Mouse (Mus musculus) thymus, postnatal 14 days (tissue): ENCODE measurements around the gene Pld5.

Experiments
- DNase-seq: peaks from one replicate; pipeline ENCODE4 v3.0.0; 2021

Gene Pld5

GRCm38 (mm10) chr1:176167114-176167513, 108.0 kb downstream of the Pld5 start:
- DNase-seq: no peak

DNA sequence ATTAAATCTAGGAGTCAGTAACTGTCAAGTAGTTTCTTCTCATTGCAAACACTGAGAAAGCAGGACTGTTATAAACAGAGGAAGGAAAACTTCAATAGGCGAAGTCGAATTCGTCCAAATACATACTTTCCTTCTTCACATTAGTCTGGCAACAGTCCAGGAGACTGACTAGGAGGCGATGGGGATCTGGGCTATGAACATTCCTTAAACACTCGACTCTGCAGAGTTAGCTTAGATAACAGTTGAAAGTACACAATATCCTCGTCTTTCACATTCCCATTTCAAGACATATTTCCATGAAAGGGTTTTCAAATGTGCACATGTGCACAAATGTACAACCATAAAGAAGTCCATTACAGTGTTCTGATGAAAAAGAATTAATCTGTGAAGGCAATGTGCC, 129.8 kb downstream of the Pld5 start:
- DNase-seq: no peak

GRCm38 (mm10) chr1:176134379-176134778, 140.7 kb downstream of the Pld5 start:
- no peak for DNase-seq

GRCm38 (mm10) chr1:176125771-176126170, 149.3 kb downstream of the Pld5 start:
- DNase-seq: no peak

DNA sequence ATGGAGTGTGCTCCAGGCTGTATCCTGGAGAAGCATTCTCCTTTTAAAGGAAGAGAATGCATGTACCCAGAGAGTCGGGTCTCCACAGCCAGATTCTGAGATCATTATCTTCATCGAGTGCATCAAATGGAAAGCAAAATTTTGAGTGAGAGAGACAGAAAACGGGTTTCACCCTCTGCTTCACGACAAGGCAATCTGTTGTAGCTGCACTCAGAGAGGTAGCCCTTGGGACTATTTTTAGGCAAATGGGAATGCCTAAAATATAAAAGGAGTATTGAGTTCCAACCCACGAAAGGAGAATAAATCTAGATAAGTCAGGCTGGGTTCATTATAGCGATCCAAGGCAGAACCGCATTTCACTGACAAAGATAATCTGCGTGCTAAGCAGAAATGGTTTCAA, 150.7 kb downstream of the Pld5 start:
- DNase-seq: no peak

DNA sequence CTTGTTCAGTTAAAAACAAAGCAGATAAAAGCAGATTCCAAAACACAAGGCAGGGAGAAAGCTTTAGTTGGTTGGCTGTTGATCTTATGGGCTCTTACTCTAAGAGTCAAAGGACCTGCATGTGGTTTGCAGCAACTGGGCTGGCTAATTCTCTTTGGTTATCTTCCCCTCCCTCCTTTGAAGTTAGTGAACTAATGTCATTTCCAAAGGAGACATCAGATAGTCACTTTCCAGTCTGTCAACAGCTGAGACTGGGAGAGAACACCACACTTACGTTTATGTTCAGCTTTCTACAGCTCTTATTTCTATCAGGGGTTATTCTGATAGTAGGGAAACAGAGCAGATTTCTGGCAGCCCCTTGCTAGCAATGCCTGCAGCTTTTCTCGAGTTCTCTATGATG, 151.3 kb downstream of the Pld5 start:
- no peak for DNase-seq

- no peak for DNase-seq
These were observed 159.5 kb downstream of the Pld5 start for GRCm38 (mm10) chr1:176115604-176116003.

- no peak for DNase-seq
These were observed 176.3 kb downstream of the Pld5 start for GRCm38 (mm10) chr1:176098685-176099320.

- DNase-seq: no peak
These were observed 183.0 kb downstream of the Pld5 start for GRCm38 (mm10) chr1:176092119-176092518.

GRCm38 (mm10) chr1:176089382-176089781, 185.7 kb downstream of the Pld5 start:
- DNase-seq: no peak

DNA sequence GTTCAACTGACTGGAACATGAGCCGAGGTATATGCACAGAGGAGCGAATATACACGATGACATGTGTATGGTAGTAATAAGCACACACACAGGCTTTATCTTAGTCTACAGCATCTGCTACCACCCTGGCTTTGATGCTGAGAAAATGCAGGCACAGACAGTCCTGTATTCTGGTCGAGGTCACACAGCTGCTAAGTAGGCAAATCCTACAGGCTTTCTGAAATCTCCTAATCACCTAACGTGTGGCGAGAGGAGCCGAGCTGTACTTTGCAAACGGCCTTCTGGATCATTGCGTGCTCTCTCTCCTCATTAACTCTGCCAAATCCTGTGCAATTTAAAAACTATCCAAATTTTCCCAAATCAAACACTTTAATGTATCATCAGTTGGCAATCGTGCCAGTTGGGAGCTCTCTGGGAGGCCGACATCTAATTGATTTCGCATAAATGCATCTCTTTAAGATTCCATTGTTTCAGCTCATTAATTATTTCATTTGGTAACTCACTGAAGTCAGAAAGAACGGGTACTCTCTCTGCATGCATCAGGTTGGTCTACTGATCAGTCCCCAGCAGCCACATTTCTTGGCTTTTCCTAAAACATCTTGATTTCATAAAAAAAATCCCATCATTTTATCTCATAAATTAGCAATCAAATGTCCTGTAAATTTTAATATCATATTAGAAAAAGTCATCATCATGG, 189.0 kb downstream of the Pld5 start:
- no peak for DNase-seq

DNA sequence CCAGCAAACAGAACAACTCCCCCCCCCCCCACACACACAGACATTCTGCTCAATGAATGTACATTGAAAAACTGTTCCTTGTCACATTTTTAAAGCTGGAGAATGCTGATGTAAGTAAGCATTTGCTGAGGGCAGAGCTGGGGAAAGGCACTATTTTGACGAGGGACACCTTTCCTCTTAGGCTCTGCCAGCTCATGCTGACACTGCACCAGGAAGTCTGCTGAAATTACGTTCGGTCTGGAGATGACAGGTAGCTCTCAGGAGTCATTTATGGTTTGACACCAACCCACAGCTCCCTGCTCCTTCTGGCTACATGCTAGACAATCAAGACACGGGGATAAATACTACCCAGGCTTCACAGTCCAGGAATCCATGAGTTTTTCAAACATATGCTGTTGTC, 192.8 kb downstream of the Pld5 start:
- DNase-seq: no peak

DNA sequence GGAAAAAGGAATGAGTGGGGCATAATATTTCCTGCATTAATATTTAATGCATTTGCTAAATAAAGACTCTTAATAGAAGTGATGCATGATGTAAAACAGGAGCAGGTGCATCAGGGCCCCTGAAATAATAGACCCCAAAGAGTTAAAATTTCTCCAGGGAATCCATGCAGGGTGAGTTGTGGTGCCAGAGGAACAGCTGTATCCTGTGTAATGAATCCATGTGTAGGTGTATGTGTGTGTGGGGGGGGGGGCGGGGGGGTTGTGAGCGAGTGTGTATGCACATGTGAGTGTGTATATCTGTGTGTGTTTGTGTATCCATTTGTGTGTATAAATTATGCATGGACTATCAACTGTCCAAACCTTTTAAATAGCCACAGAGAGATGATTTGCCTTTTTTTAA, 194.1 kb downstream of the Pld5 start:
- DNase-seq: no peak

DNA sequence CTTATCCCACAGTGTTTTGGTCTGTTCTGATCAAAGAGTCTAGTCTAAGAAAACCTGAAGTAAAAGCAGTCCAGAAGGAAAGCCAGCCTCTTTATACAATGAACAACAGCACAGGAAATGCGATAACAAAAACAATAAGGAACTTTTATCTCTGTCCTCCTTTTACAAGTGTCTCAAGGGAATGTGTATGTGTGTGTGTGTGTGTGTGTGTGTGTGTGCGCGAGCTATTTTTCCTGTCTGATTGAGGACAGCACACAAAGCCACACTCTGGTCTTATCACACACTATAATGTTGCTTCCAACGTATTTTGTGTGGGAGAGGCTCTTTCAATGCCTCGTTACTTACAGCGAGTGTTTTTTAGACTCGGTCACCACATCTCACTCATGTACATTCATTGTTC, 196.7 kb downstream of the Pld5 start:
- DNase-seq: no peak

DNA sequence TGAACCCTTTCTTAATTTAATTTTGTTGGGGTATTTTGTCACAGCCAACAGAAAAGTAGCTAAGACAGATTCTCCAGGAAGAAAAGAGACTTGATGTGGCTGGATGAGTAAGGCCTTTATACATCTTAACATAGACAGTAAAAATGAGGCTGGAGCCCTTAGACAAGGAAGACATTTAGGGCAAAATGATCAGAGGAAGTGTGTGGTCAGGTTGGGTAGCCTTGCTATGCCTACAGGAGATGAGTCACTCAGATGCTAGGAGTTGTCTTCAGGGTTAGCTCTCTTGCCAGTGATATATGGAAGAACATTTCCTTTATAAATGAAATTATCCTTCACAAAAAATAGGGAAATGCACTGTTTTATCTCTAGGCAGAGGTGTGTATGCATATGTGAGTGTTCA, 198.3 kb downstream of the Pld5 start:
- no peak for DNase-seq

DNA sequence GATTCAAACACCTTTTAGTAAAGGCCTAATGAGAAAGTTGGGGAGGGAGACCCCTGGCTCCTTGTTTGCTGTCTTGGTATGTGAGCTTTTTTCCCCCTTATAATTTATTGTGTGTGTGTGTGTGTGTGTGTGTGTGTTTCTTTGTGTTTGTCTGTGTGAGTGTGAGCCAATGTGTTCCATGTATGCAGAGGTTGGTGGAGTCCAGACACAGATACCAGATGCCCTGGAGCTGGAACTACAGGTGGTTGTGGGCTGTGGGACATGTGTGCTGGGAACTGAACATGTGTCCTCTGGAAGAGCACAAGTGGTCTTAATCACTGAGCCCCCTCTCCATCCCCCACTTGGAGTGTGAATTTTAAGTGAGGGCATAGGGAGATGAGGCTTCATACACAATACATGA, 199.3 kb downstream of the Pld5 start:
- no peak for DNase-seq

DNA sequence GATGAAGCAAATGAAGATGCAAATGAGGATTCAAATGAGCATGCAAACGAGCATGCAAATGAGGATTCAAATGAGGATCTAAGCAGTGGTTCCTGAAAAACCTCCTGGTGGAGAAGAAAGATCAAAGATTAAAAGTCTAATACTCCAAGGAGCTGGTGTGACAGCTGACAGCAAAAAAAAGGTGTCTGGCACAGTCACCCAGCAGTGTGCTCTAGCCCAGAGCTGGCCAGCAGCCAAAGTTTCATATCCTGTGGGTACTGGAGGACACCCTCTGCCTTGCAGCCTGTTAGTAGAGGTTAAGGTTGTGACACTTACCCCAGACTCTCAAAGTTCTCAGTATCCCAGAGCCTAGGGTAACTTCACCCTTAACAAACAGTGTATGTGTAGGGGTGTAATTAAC, 199.7 kb downstream of the Pld5 start:
- DNase-seq: no peak

GRCm38 (mm10) chr1:176074526-176074925, 200.6 kb downstream of the Pld5 start:
- DNase-seq: no peak

DNA sequence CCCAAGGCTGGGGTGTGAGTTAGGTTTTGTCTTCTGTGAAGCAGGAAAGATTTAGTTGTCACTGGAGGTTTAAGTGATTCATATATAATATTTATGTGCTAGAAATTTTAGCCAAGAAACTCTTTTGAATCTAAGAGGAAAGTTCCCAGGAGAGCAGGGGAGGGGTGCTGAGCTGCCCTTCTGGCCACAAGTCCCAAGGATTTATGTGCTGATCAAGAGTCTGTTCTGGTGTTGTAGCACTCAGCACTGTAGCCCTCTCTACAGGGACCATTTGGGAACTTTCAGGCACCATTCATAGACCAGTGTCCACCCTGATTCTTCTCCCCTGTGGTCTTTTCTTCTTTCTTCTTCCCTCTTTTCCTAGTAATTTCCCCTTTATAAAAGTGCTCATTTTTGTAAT, 209.8 kb downstream of the Pld5 start:
- DNase-seq: no peak

- DNase-seq: no peak
These were observed 210.6 kb downstream of the Pld5 start for GRCm38 (mm10) chr1:176064471-176064870.

GRCm38 (mm10) chr1:176053653-176054052, 221.5 kb downstream of the Pld5 start:
- no peak for DNase-seq

- no peak for DNase-seq
These were observed 228.1 kb downstream of the Pld5 start for GRCm38 (mm10) chr1:176046995-176047394.

DNA sequence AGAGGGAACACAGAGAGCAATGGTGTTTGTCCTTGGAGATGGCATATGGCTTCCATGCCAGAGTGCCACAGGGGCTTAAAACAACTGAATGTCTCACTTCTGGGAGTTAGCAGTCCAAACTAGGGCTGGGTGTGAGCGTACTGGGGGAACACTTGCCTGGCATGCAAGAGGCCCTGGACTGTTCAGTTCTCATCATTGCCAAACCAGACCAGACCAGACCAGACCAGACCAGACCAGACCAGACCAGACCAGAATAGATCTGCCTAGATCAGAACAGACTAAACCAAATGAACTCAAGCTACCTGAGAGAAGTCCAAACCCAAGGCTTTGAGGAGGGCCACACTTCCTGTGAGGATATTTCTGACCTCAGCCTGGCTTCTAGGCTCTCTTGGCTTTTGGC, 228.7 kb downstream of the Pld5 start:
- DNase-seq: no peak

DNA sequence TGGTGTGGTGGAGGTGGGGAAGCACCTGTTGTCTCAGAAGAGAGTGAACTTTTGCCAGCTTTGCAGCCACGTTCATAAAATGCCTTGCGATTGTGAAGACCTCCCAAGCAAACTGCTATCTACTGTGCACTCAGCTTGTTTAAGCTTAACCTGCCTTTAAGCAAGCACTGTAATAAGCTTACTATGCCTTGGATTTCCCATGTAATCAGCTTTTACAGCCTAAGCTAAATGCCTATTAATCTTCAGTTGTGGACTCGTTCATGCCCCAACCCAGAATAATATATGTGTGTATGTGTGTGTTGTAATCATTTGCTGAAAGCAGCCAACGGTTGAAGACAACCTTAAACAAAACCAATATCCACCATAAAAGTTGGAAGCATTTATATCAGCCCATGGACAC, 232.1 kb downstream of the Pld5 start:
- no peak for DNase-seq

- DNase-seq: no peak
These were observed 235.2 kb downstream of the Pld5 start for GRCm38 (mm10) chr1:176039923-176040322.
